Mouse (Mus musculus) gastrocnemius, adult 2 months (tissue): Measurements from ENCODE around the gene Gm13084. TPM values are rescaled to one million over a fixed set of nuclear protein-coding genes. Genes with fewer than 3 reads are reported as not detected.
"Not testable (repeated sequence)": the region's sequence is repeated elsewhere in the genome, so short reads cannot be mapped to it uniquely, and the experiment has no call there.

Experiments
- DNase-seq: peaks from one replicate; pipeline ENCODE4 v3.0.0; 2022
- H3K27ac ChIP-seq: fragments of 200-600 bp; 2 replicates; pipeline ENCODE4 v1.8.1; 2022; ENCODE audit warnings: mild to moderate bottlenecking
- H3K4me3 ChIP-seq: fragments of 200-600 bp; 2 replicates; pipeline ENCODE4 v1.8.1; 2022; ENCODE audit warnings: mild to moderate bottlenecking, moderate library complexity
- CTCF ChIP-seq: fragments of 200-600 bp; IDR thresholded peaks from 2 replicates; pipeline ENCODE4 v1.8.1; 2022; ENCODE audit warnings: antibody characterized with exemption, mild to moderate bottlenecking, moderate library complexity
- intact Hi-C: fragments of 180-260 bp; cut with DNase I; formaldehyde crosslinking; loops from one replicate; pipeline ENCODE4 v1.15.1; 2025
- long read RNA-seq, 2 experiments: library from polyadenylated mRNA; stranded (forward); transcript quantifications; one replicate each; pipeline ENCODE4 v2.0.0; 2021
- total RNA-seq, 2 experiments: library from RNA; stranded (reverse); gene quantifications; 2 replicates each; pipeline ENCODE4 v1.2.3; 2021

Gm13084 gene
- not detected for total RNA-seq
- long read RNA-seq, experiment 1, result 0 reads
- long read RNA-seq, experiment 2, result 0 reads

- intact Hi-C loops, result no loop called here
- Histone ChIP-seq H3K4me3 (no peak within 1 kb of the TSS), H3K27ac (no peak within 1 kb of the TSS)
- TF ChIP-seq CTCF, result no peak
- DNase-seq, result no peak
Measured at GRCm38 (mm10) chr4:143815993-143816392, at the start of gene Gm13084. TSS of gene Gm13084 (minus strand) at chr4:143816093.

GRCm38 (mm10) chr4:143846197-143846596 is 30.3 kb upstream of the Gm13084 start, which contains the start of gene Gm13103:
TSS of gene Gm13103 (plus strand) at chr4:143846497.
- intact Hi-C loops, H3K4me3 ChIP-seq, DNase-seq, H3K27ac ChIP-seq: not testable (repeated sequence)

- H3K4me3 ChIP-seq, DNase-seq, H3K27ac ChIP-seq, intact Hi-C loops: not testable (repeated sequence)
Measured at GRCm38 (mm10) chr4:143789052-143789451, 26.8 kb downstream of the Gm13084 start, which contains the start of gene Gm13023. TSS of gene Gm13023 (plus strand) at chr4:143789352.

Other genes starting within 250 kb of the Gm13084 start
- not detected for gene Gm13083, start 201.1 kb downstream of the Gm13084 start, total RNA-seq
- not detected for gene Gm13088, start 158.8 kb downstream of the Gm13084 start, total RNA-seq
- gene Gm13089, start 113.4 kb downstream of the Gm13084 start, total RNA-seq, result not detected
- gene Gm13078, start 96.6 kb downstream of the Gm13084 start, total RNA-seq, result not detected
- not detected for gene Gm13023, start 26.7 kb downstream of the Gm13084 start, total RNA-seq
- gene Gm13103, start 30.4 kb upstream of the Gm13084 start, total RNA-seq, result not detected
- not detected for gene Pramef6, start 84.3 kb upstream of the Gm13084 start, total RNA-seq
- gene Pramef25, start 134.9 kb upstream of the Gm13084 start, total RNA-seq, result not detected
- gene Gm13101, start 150.9 kb upstream of the Gm13084 start, total RNA-seq, result not detected
- not detected for gene Pramef17, start 178.3 kb upstream of the Gm13084 start, total RNA-seq
- gene Pramel4, start 243.0 kb upstream of the Gm13084 start, total RNA-seq, result not detected